Mouse (Mus musculus) midbrain, embryonic 13.5 days (tissue): ENCODE measurements around the gene Tmem200b. TPM values are rescaled to one million over a fixed set of nuclear protein-coding genes. Genes with fewer than 3 reads are reported as not detected.

Source experiments
- ATAC-seq: fragments of 200-750 bp; cut with Nextera tagmentation; 2 replicates; pipeline ENCODE4 v1.8.0; 2017; ENCODE audit warnings: mild to moderate bottlenecking, moderate TSS enrichment, moderate library complexity
- H3K27ac ChIP-seq: fragments of 300-500 bp; sonication (generic); 2 replicates; pipeline ENCODE4 v1.5.1; 2015; ENCODE audit warnings: inconsistent platforms, mild to moderate bottlenecking, moderate library complexity
- H3K27me3 ChIP-seq: fragments of 300-500 bp; sonication (generic); 2 replicates; pipeline ENCODE4 v1.6.1; 2015; ENCODE audit warnings: mild to moderate bottlenecking, inconsistent platforms
- H3K36me3 ChIP-seq: fragments of 300-500 bp; sonication (generic); 2 replicates; pipeline ENCODE4 v1.6.1; 2015; ENCODE audit warnings: mild to moderate bottlenecking, inconsistent platforms
- H3K4me1 ChIP-seq: fragments of 300-500 bp; sonication (generic); replicated peaks from 2 replicates; pipeline ENCODE4 v1.6.1; 2015; ENCODE audit warnings: inconsistent platforms
- H3K4me2 ChIP-seq: fragments of 300-500 bp; sonication (generic); replicated peaks from 2 replicates; pipeline ENCODE4 v1.6.1; 2015; ENCODE audit warnings: moderate library complexity, mild to moderate bottlenecking, inconsistent platforms
- H3K4me3 ChIP-seq: fragments of 300-500 bp; sonication (generic); replicated peaks from 2 replicates; pipeline ENCODE4 v1.5.1; 2015; ENCODE audit warnings: mild to moderate bottlenecking, inconsistent platforms
- H3K9ac ChIP-seq: fragments of 300-500 bp; sonication (generic); replicated peaks from 2 replicates; pipeline ENCODE4 v1.6.1; 2015; ENCODE audit warnings: mild to moderate bottlenecking, inconsistent platforms
- H3K9me3 ChIP-seq: fragments of 300-500 bp; sonication (generic); 2 replicates; pipeline ENCODE4 v1.6.1; 2016; ENCODE audit warnings: mild to moderate bottlenecking, inconsistent platforms
- WGBS: fragments of 180-500 bp; shearing (Covaris S2); methylation state at CpG from one replicate; pipeline ENCODE4 v1.1.7; 2015; 5-methylcytosine and 5-hydroxymethylcytosine counted together
- polyA plus RNA-seq: library from polyadenylated mRNA; unstranded; fragments of >200 nt; fragmentation: Nextera tagmentation; extraction: Ambion mirVana; gene quantifications from 2 replicates; pipeline ENCODE4 v1.2.1, GENCODE M21; 2015

Tmem200b gene
- polyA plus RNA-seq, 1 experiment from 2014 or later = not detected

DNA sequence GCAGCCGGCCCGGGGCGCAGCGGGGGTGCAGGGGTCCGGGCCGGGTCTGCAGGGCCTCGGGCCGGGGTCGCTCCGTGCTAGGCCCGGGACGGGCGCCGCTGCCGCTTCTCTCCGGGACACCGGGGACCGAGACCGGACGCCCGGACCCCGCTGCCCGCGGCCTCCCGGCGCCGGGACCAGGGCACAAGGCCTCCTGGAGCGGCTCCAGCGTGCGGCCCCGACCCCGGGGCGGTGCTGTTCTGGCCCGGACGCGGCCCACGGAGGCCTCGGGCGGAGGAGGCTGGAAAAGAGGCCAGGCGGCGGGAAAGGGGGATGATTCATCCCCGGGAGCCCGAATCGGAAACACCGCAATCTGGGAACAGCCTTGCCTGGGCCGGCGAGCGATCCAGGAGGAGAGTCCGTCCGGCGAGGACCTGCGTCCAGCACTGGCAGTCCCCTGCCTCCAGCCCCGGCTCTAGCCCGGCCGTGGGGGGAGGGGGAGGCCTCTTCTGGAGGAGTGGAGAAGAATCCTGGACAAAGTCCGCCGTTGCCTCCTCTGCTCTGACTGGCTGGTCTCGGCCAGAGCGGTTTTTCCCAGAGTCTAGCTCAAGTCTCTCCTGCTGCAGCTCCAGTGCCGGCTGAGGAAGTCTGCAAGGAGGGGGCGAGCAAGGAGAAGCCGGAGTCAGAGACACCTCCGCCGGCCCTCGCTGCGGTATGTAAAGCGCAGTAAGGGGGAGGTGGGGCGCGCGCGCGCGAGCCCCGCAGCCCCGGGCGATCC is 798 bp upstream of the Tmem200b start:
- 1% methylated on average over 47 of the region's 76 CpGs for WGBS
- H3K9ac ChIP-seq = peak overlapping the region; percentile 67
- peaks cover 30% of the 10 kb centered on the region for H3K36me3 ChIP-seq
- peak overlapping the region; percentile 78 for H3K4me2 ChIP-seq
- H3K9me3 ChIP-seq = no peaks in the 10 kb centered on the region
- H3K27ac ChIP-seq = no peak overlapping the region
- H3K4me1 ChIP-seq = peaks cover 62% of the 10 kb centered on the region
- no peak for ATAC-seq
- H3K27me3 ChIP-seq = peaks cover 97% of the 10 kb centered on the region
- H3K4me3 ChIP-seq = peak overlapping the region; percentile 48

DNA sequence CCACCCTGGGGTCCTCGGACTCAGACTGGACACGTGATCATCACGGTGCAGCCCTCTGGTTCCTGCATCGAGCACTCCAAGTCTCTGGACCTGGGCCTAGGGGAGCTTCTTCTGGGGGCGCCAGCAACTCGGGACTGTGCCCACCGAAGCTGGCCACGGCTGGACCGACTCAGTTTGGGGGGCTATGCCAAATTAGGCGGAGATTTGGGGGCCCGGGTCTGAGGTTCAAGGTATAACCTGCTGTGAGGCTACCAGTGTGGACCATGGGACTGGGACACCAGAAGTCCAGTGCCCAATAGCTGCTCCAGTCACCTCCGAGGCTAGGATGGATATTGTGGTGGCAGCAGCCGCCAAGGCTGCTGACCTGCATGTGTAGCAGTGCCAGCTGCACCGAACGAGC is 833 bp downstream of the Tmem200b start:
- H3K27ac ChIP-seq = no peak overlapping the region
- peak overlapping the region; percentile 48 for H3K4me3 ChIP-seq
- H3K27me3 ChIP-seq = peaks cover 86% of the 10 kb centered on the region
- no peaks in the 10 kb centered on the region for H3K9me3 ChIP-seq
- peaks cover 55% of the 10 kb centered on the region for H3K4me1 ChIP-seq
- peak overlapping the region; percentile 78 for H3K4me2 ChIP-seq
- 0 out of 2 replicates have a peak, but pooled peaks have one; percentile 22 for ATAC-seq
- WGBS = 54% methylated on average over 15 of the region's 15 CpGs
- peaks cover 46% of the 10 kb centered on the region for H3K36me3 ChIP-seq
- H3K9ac ChIP-seq = peak overlapping the region; percentile 67

DNA sequence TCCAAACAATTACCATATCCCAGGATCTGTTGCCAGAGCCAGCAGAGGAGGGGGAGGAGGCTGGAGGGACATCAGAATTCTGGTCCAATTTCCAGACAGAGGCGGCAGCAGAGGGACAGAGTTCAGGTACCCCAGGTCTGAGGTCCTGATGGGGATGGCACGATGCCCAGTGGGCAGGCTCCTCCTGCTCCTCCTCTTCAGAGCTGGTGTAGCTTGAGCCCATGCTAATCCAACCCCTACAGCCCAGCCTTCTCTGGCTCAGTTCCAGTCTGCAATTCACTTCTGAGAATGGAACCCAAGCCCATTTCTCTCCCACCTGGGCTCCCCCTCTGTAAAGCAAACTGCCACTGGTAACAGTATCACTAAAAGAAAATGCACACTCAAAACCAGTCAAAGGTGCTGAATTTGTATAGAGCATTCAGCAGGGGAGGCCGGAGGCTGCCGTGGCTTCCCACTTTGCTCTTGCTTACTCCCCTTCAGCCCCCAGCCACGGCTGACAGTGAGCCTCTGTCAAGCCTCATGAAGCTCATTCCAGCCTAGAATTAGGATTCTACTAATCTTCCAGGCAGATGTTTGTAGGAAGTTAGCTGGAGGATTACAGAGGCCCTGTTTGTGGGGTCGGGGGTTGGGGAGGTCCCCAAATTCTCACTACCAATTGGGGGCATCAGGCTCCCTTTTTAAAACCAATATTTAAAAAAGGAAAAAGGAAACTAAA is 2.7 kb downstream of the Tmem200b start:
- H3K27me3 ChIP-seq = peaks cover 67% of the 10 kb centered on the region
- WGBS = 58% methylated on average over 6 of the region's 6 CpGs
- no peak overlapping the region for H3K9ac ChIP-seq
- no peak overlapping the region for H3K4me3 ChIP-seq
- peaks cover 65% of the 10 kb centered on the region for H3K36me3 ChIP-seq
- ATAC-seq = no peak
- no peaks in the 10 kb centered on the region for H3K9me3 ChIP-seq
- H3K4me2 ChIP-seq = no peak overlapping the region
- H3K4me1 ChIP-seq = peaks cover 46% of the 10 kb centered on the region
- H3K27ac ChIP-seq = no peak overlapping the region

DNA sequence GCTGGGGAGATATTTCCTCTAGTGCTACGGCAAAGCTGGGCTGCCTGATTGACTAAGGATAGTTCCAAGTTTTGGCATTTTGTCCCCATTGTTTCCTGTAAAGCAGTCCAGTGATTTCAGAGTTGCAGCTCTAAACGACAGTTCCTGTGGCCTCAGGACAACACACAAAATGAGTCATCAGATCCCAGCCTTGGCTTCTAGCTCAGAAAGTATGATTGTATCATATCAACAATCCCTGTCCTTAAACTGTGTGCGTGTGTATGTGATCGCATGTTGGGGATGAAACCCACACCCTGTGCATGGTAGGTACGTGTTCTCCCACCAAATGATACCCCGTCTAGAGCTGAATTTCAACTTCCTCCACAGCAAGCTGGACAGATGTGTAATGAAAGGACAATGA is 7.6 kb downstream of the Tmem200b start:
- H3K4me2 ChIP-seq = no peak overlapping the region
- no peak overlapping the region for H3K4me3 ChIP-seq
- H3K27me3 ChIP-seq = peaks cover 19% of the 10 kb centered on the region
- no peak overlapping the region for H3K9ac ChIP-seq
- peaks cover 10% of the 10 kb centered on the region for H3K4me1 ChIP-seq
- no peak for ATAC-seq
- H3K27ac ChIP-seq = no peak overlapping the region
- WGBS = 93% methylated on average over 6 of the region's 6 CpGs
- peaks cover 97% of the 10 kb centered on the region for H3K36me3 ChIP-seq
- no peaks in the 10 kb centered on the region for H3K9me3 ChIP-seq

DNA sequence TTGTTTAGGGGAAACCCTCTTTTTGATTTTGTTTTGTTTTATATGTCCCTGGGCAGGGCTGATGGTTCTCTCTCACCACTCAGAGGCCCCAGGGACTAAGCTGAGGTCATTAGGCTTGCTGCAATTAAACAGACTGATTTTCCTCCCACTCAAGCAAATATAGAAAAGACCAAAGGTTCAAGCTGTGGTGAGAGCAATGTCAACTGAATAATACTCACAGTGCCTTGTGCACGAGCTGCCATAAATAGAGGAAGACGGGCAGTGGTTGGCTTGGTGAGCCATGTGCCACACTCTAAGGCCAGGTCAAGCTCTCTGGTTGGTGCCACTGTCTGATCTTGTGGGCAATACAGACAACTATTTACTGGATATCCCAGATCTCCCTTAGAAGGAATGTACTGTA is 17.9 kb downstream of the Tmem200b start:
- no peaks in the 10 kb centered on the region for H3K4me1 ChIP-seq
- no peaks in the 10 kb centered on the region for H3K9me3 ChIP-seq
- no peak overlapping the region for H3K4me2 ChIP-seq
- no peak overlapping the region for H3K27ac ChIP-seq
- H3K27me3 ChIP-seq = no peaks in the 10 kb centered on the region
- H3K9ac ChIP-seq = no peak overlapping the region
- H3K36me3 ChIP-seq = peaks cover 37% of the 10 kb centered on the region
- H3K4me3 ChIP-seq = no peak overlapping the region
- WGBS = 86% methylated on average over 2 of the region's 2 CpGs
- ATAC-seq = no peak

DNA sequence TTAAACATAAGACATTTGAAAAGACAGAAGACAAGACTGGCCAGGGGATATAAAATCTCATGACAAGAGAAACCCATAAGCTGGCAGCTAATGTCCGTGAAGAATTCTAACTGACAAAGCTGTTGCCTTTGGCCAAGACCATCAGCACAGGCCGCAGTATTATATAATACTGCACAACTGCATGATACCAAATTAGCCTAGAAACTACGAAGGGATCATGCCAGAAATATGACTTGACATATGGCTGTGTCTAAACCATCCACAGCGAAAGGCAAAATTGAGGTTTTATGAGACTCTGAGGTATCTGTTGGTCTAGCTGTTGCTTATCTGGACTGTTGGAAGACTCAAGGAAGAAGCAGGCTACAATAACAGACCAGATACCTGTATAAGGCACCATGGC is 19.3 kb downstream of the Tmem200b start:
- Histone ChIP-seq H3K4me1 (no peaks in the 10 kb centered on the region), H3K36me3 (peaks cover 28% of the 10 kb centered on the region), H3K4me2 (no peak overlapping the region), H3K27me3 (no peaks in the 10 kb centered on the region), H3K9ac (no peak overlapping the region), H3K27ac (no peak overlapping the region), H3K9me3 (no peaks in the 10 kb centered on the region), H3K4me3 (no peak overlapping the region)
- 94% methylated on average over 4 of the region's 4 CpGs for WGBS
- ATAC-seq = no peak

DNA sequence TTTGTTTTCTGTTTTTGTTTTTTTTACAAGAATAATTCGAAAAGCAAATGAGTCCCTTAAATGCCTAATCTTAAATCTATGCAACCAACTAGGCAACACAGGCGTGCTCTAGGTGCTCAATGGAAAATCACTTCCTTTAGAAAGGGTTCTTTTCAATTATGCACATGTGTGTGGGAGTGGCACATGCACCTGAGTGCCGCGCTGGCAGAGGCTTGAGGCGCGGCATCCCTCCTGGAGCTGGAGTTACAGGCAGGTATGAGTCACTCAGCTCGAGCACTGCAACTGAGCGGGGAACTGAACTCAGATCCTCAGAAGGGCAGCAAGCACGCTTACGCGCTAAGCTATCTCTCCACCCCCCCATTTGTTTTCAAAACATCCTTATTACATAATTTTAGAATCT is 26.3 kb downstream of the Tmem200b start:
- ATAC-seq = no peak
- Histone ChIP-seq H3K9me3 (no peaks in the 10 kb centered on the region), H3K27ac (no peak overlapping the region), H3K4me1 (peaks cover 26% of the 10 kb centered on the region), H3K36me3 (peaks cover 8% of the 10 kb centered on the region), H3K9ac (no peak overlapping the region), H3K4me2 (no peak overlapping the region), H3K27me3 (no peaks in the 10 kb centered on the region), H3K4me3 (no peak overlapping the region)
- 91% methylated on average over 11 of the region's 11 CpGs for WGBS

DNA sequence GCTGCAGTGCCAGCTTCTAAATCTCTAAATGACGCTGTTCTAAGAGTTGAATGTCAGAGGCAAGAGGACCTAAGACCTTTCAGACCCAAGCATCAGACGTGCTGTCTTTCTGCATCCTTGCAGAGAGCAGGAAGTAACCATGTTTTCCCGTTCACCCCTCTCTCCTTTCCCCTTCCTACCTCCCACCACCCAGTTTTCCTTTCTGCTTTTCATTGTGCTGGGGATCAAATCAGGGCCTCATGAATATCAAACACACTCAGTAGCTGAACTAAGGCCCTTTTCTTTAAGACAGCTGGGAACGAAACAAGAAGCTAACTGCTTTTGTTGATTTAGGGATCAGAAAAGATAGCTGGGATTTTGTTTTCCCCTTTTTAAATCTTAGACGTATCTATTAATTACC is 28.3 kb downstream of the Tmem200b start:
- Histone ChIP-seq H3K27ac (no peak overlapping the region), H3K27me3 (no peaks in the 10 kb centered on the region), H3K9me3 (no peaks in the 10 kb centered on the region), H3K4me1 (peaks cover 26% of the 10 kb centered on the region), H3K36me3 (peaks cover 20% of the 10 kb centered on the region), H3K4me3 (no peak overlapping the region), H3K9ac (no peak overlapping the region), H3K4me2 (no peak overlapping the region)
- no peak for ATAC-seq
- 11% methylated on average over 5 of the region's 5 CpGs for WGBS

DNA sequence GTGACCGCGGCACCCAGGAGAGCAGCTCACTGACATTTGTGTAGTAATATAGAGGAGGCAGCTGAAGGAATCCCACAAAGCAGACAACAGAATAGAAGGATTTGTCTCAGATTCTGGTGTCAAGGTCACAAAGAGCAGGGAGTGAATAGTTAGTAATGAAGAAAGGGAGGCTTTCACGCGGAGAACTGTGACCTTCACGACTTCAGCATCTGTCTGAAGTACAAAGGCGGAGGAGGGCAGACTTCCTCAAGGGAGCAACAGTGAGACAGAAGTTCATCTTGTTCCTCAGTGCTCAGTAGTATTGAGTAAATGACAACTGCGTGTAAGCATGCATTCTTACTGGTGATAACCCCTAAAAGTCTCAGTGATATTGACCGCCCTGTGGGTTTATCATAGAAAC is 29.1 kb downstream of the Tmem200b start:
- Histone ChIP-seq H3K4me1 (peaks cover 26% of the 10 kb centered on the region), H3K4me2 (no peak overlapping the region), H3K4me3 (no peak overlapping the region), H3K36me3 (peaks cover 26% of the 10 kb centered on the region), H3K27ac (no peak overlapping the region), H3K27me3 (no peaks in the 10 kb centered on the region), H3K9ac (no peak overlapping the region), H3K9me3 (no peaks in the 10 kb centered on the region)
- WGBS = 21% methylated on average over 8 of the region's 8 CpGs
- ATAC-seq = no peak

DNA sequence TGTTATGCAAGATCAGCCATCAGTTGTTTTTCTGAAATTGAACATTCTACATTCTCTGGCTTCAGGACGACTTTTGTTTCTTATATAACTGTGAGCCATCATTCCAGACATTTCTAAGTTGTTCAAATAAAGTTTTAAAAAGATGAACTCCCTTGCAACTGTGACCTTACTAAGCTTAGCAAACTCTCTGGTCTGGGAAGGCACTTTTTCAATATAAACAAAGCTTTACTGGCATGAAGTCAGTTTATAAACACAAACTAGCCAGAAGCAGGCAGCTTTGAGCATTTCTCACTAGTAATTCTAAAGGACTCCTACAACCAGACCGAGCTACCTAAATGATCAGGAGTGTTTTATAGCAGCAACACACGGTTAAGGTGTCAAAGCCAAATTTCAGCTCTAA is 35.6 kb downstream of the Tmem200b start:
- Histone ChIP-seq H3K27ac (no peak overlapping the region), H3K4me1 (no peaks in the 10 kb centered on the region), H3K4me3 (no peak overlapping the region), H3K9ac (no peak overlapping the region), H3K27me3 (no peaks in the 10 kb centered on the region), H3K4me2 (no peak overlapping the region), H3K9me3 (no peaks in the 10 kb centered on the region), H3K36me3 (peaks cover 61% of the 10 kb centered on the region)
- ATAC-seq = no peak
- 88% methylated on average over 3 of the region's 3 CpGs for WGBS

DNA sequence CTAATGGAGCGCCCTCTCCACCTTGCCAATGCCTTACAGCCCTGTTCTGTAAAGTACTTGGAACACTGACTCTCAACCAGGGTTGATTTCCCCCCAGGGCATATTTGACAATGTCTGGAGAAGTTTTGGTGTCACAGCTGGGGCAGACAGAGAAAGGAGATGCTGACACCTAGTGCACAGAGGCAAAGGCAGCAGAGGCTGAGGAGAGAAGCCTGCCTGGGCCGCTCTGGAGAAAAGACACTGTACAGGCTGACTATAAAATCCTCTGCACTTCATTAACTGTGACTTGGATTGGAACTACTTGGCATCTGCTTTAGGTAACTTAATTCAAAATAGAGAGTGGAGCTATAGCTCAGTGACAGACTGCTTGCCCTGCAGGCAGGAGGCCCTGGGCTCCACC is 47.3 kb downstream of the Tmem200b start:
- H3K27ac ChIP-seq = no peak overlapping the region
- peaks cover 76% of the 10 kb centered on the region for H3K36me3 ChIP-seq
- H3K27me3 ChIP-seq = no peaks in the 10 kb centered on the region
- H3K4me3 ChIP-seq = no peak overlapping the region
- no peak overlapping the region for H3K4me2 ChIP-seq
- no peak overlapping the region for H3K9ac ChIP-seq
- no peaks in the 10 kb centered on the region for H3K4me1 ChIP-seq
- H3K9me3 ChIP-seq = no peaks in the 10 kb centered on the region
- WGBS = 87% methylated on average over 2 of the region's 2 CpGs
- ATAC-seq = no peak

DNA sequence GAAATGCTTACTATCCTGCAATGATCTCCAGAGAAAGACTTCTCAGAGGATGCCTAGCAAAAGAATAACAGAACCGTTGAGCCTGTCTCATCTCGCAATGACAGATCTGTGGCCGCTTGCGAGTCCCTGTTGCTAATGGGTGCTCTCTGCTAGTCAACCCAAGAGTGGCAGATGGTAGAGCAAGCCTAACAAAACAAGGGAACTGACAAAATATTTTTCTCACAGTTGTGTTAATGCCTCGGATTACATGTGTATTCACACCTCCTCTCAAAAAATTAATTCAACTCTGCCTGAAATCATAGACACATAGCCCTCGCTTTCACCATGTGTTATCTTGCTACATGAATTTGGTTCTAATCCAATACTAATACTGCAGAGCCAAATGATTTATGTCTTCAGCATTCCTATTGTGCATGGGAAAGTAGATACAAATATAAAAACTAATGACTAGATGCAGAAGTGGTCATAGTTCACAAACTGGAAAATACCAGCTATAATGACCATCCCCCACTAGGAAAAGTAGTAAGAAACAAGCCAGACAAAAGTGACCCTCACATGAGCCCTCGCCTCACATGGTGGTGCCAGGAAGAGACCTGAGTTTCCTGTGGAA is 48.8 kb downstream of the Tmem200b start:
- ATAC-seq = no peak
- peaks cover 76% of the 10 kb centered on the region for H3K36me3 ChIP-seq
- 89% methylated on average over 7 of the region's 7 CpGs for WGBS

More for the DNA sequence above, 48.8 kb downstream of the Tmem200b start:
- H3K9ac ChIP-seq = no peak overlapping the region
- H3K27me3 ChIP-seq = no peaks in the 10 kb centered on the region
- H3K9me3 ChIP-seq = no peaks in the 10 kb centered on the region
- H3K4me3 ChIP-seq = no peak overlapping the region
- no peaks in the 10 kb centered on the region for H3K4me1 ChIP-seq
- H3K27ac ChIP-seq = no peak overlapping the region
- no peak overlapping the region for H3K4me2 ChIP-seq
